ENCODE assay signal across 8 mouse cellular contexts in genomic region chrX:38456635-38457006, GRCm38 (mm10). TPM values are rescaled to one million over a fixed set of nuclear protein-coding genes. Genes with fewer than 3 reads are reported as not detected.
A peak's percentile ranks its signal among the peaks of the same experiment; 100 is the strongest.
DNase-seq lines count a peak whose midpoint lies in the region; ATAC-seq lines count a peak whose summit lies in the region.

No protein-coding gene starts in this region.

- WGBS in forebrain, embryonic 10.5 days, result 38% methylated on average over 3 of the region's 3 CpGs
- whole genome bisulfite sequencing in forebrain, embryonic 14.5 days, result 37% methylated on average over 3 of the region's 3 CpGs
- 42% methylated on average over 3 of the region's 3 CpGs for WGBS in midbrain, embryonic 12.5 days
- 47% methylated on average over 3 of the region's 3 CpGs for WGBS in midbrain, embryonic 10.5 days
- 29% methylated on average over 3 of the region's 3 CpGs for WGBS in liver, embryonic 16.5 days (ENCODE audit: insufficient replicate concordance)

- H3K36me3 ChIP-seq in forebrain, embryonic 10.5 days (replicated peaks), result peaks cover 5% of the 10 kb centered on the region
- no peaks in the 10 kb centered on the region for H3K36me3 ChIP-seq in forebrain, embryonic 14.5 days (ENCODE audit: control insufficient read depth, insufficient read depth, low read length)
- H3K36me3 ChIP-seq in midbrain, embryonic 12.5 days, result 0 out of 2 replicates have a peak, but pooled peaks cover 5% of the 10 kb centered on the region
- H3K36me3 ChIP-seq in midbrain, embryonic 10.5 days, result peaks cover 5% of the 10 kb centered on the region
- no peaks in the 10 kb centered on the region for H3K36me3 ChIP-seq in liver, embryonic 16.5 days (ENCODE audit: control insufficient read depth, insufficient read depth)
- H3K36me3 ChIP-seq in splenic B cell, adult 2 months (ENCODE audit: control insufficient read depth, insufficient read depth, low read length, poor library complexity, severe bottlenecking), result no peaks in the 10 kb centered on the region

- H3K4me3 ChIP-seq in forebrain, embryonic 10.5 days, result peak overlapping the region; percentile 67; the same call in 1 of the 2 replicates
- no peak overlapping the region for H3K4me3 ChIP-seq in forebrain, embryonic 14.5 days (ENCODE audit: low read depth, low read length)
- no peak overlapping the region for H3K4me3 ChIP-seq in midbrain, embryonic 12.5 days
- no peak overlapping the region for H3K4me3 ChIP-seq in midbrain, embryonic 10.5 days
- no peak overlapping the region for H3K4me3 ChIP-seq in liver, embryonic 16.5 days (ENCODE audit: low read depth, low read length)

- peaks cover 5% of the 10 kb centered on the region for H3K4me1 ChIP-seq in forebrain, embryonic 10.5 days
- no peaks in the 10 kb centered on the region for H3K4me1 ChIP-seq in forebrain, embryonic 14.5 days (ENCODE audit: control insufficient read depth, insufficient read depth, low read length)
- peaks cover 3% of the 10 kb centered on the region; the same call in 1 of the 2 replicates for H3K4me1 ChIP-seq in midbrain, embryonic 12.5 days
- no peaks in the 10 kb centered on the region for H3K4me1 ChIP-seq in midbrain, embryonic 10.5 days
- H3K4me1 ChIP-seq in liver, embryonic 16.5 days (ENCODE audit: control insufficient read depth, low read depth, low read length), result no peaks in the 10 kb centered on the region

- H3K27ac ChIP-seq in forebrain, embryonic 10.5 days, result no peak overlapping the region
- no peak overlapping the region for H3K27ac ChIP-seq in forebrain, embryonic 14.5 days (ENCODE audit: low read depth, low read length)
- no peak overlapping the region for H3K27ac ChIP-seq in midbrain, embryonic 12.5 days (replicated peaks)
- H3K27ac ChIP-seq in midbrain, embryonic 10.5 days (replicated peaks), result no peak overlapping the region
- no peak overlapping the region for H3K27ac ChIP-seq in liver, embryonic 16.5 days (ENCODE audit: low read length)

- H3K4me2 ChIP-seq in forebrain, embryonic 14.5 days (ENCODE audit: low read length), result no peak overlapping the region
- H3K4me2 ChIP-seq in midbrain, embryonic 12.5 days (replicated peaks), result no peak overlapping the region
- peak overlapping the region; percentile 7; the same call in 1 of the 2 replicates for H3K4me2 ChIP-seq in liver, embryonic 16.5 days (ENCODE audit: low read depth, low read length)

- no peaks in the 10 kb centered on the region for H3K9me3 ChIP-seq in forebrain, embryonic 10.5 days
- no peaks in the 10 kb centered on the region for H3K9me3 ChIP-seq in forebrain, embryonic 14.5 days (replicated peaks; ENCODE audit: control insufficient read depth, low read length)
- no peaks in the 10 kb centered on the region for H3K9me3 ChIP-seq in midbrain, embryonic 12.5 days
- H3K9me3 ChIP-seq in midbrain, embryonic 10.5 days (replicated peaks), result no peaks in the 10 kb centered on the region
- no peaks in the 10 kb centered on the region for H3K9me3 ChIP-seq in liver, embryonic 16.5 days (replicated peaks; ENCODE audit: control insufficient read depth, low read length)

- no peak for DNase-seq in forebrain, embryonic 10.5 days (ENCODE audit: extremely low spot score, low spot score)
- no peak for DNase-seq in forebrain, embryonic 14.5 days (ENCODE audit: low spot score)
- DNase-seq in midbrain, embryonic 10.5 days (ENCODE audit: low spot score), result no peak
- DNase-seq in splenic B cell, adult 2 months (ENCODE audit: low read depth, low spot score), result peak; percentile 23
- no peak for DNase-seq in layer of hippocampus, adult 9-11 months
- DNase-seq in gastrocnemius, postnatal 14 days, result no peak

- ATAC-seq in forebrain, embryonic 14.5 days, result no peak
- peak; percentile 39; the same call in 1 of the 2 replicates for ATAC-seq in midbrain, embryonic 12.5 days (ENCODE audit: low FRiP score, low read depth)
- ATAC-seq in liver, embryonic 16.5 days (ENCODE audit: low read depth), result no peak

- H3K9ac ChIP-seq in forebrain, embryonic 14.5 days (ENCODE audit: low read length), result no peak overlapping the region
- no peak overlapping the region for H3K9ac ChIP-seq in midbrain, embryonic 12.5 days (replicated peaks)
- no peak overlapping the region for H3K9ac ChIP-seq in liver, embryonic 16.5 days (ENCODE audit: low read depth, low read length)

- intact Hi-C loops in gastrocnemius, postnatal 14 days (cut with DNase I; ENCODE audit: low total_unique reads), result no loop called here

- H3K27me3 ChIP-seq in forebrain, embryonic 10.5 days (ENCODE audit: poor library complexity, severe bottlenecking), result no peaks in the 10 kb centered on the region
- no peaks in the 10 kb centered on the region for H3K27me3 ChIP-seq in forebrain, embryonic 14.5 days (replicated peaks; ENCODE audit: control insufficient read depth, insufficient read depth, low read length)
- no peaks in the 10 kb centered on the region for H3K27me3 ChIP-seq in midbrain, embryonic 12.5 days
- H3K27me3 ChIP-seq in midbrain, embryonic 10.5 days (ENCODE audit: low read depth, poor library complexity, severe bottlenecking), result no peaks in the 10 kb centered on the region
- no peaks in the 10 kb centered on the region for H3K27me3 ChIP-seq in liver, embryonic 16.5 days (ENCODE audit: control insufficient read depth, insufficient read depth, low read depth, low read length)
- H3K27me3 ChIP-seq in splenic B cell, adult 2 months (ENCODE audit: control insufficient read depth, insufficient read depth, low read length, poor library complexity, severe bottlenecking), result no peaks in the 10 kb centered on the region

RNA-seq across cellular contexts. Expression of gene Lamp2, which starts 0.4 kb away (rescaled TPM):
- polyA plus RNA-seq in forebrain, embryonic 10.5 days (2016; fragmentation: Nextera tagmentation; extraction: Ambion mirVana), result 59.5 and 68.4 TPM in 2 replicates
- polyA plus RNA-seq in forebrain, embryonic 14.5 days (2014; fragmentation: Nextera tagmentation; extraction: Ambion mirVana), result 65.7 and 68.6 TPM in 2 replicates
- polyA plus RNA-seq in midbrain, embryonic 12.5 days (2016; fragmentation: Nextera tagmentation; extraction: Ambion mirVana), result 66.9 and 68.4 TPM in 2 replicates
- polyA plus RNA-seq in midbrain, embryonic 10.5 days (2016; fragmentation: Nextera tagmentation; extraction: Ambion mirVana), result 69.8 and 72.4 TPM in 2 replicates
- 87.1 and 95.1 TPM in 2 replicates for polyA plus RNA-seq in liver, embryonic 16.5 days (2015; fragmentation: Nextera tagmentation; extraction: Ambion mirVana)
- total RNA-seq in gastrocnemius, postnatal 14 days (2021), result 10 to 100 TPM; 77.5 to 84.6 TPM
